Mouse (Mus musculus) MEL (cell line): Measurements from ENCODE around the gene Pttg1ip. TPM values are rescaled to one million over a fixed set of nuclear protein-coding genes. Genes with fewer than 3 reads are reported as not detected.

Source experiments
- DNase-seq: peaks from one replicate; pipeline ENCODE4 v3.0.0; 2011; ENCODE audit warnings: low read depth, low spot score
- H3K27ac ChIP-seq: 2 replicates; pipeline ENCODE4 v1.5.1; 2012; ENCODE audit warnings: low read depth, mild to moderate bottlenecking, control low read depth, low read length, moderate library complexity; ENCODE audit not compliant: control insufficient read depth
- H3K27me3 ChIP-seq, 2 experiments: fragments of 150-350 bp in 1 of 2; sonication (generic) in 1 of 2; 2 replicates each; pipeline ENCODE4 v1.6.1; 2012; ENCODE audit warnings: low read length in 2 of 2, mild to moderate bottlenecking in 2 of 2, improper control_type of control experiment in 1 of 2, moderate library complexity in 1 of 2; ENCODE audit not compliant: insufficient read depth in 2 of 2, control insufficient read depth in 1 of 2
- H3K36me3 ChIP-seq, 2 experiments: 2 replicates each; pipeline ENCODE4 v1.6.1; 2012 to 2014; ENCODE audit warnings: low read length in 2 of 2, improper control_type of control experiment in 1 of 2, inconsistent platforms in 1 of 2, mild to moderate bottlenecking in 1 of 2; ENCODE audit not compliant: insufficient read depth in 2 of 2, control insufficient read depth in 1 of 2
- H3K4me1 ChIP-seq, 2 experiments: fragments of 150-350 bp in 1 of 2; sonication (generic) in 1 of 2; 2 replicates each; pipeline ENCODE4 v1.6.1; 2012; ENCODE audit warnings: low read length in 2 of 2, improper control_type of control experiment in 1 of 2, mild to moderate bottlenecking in 1 of 2; ENCODE audit not compliant: insufficient read depth in 2 of 2, control insufficient read depth in 1 of 2
- H3K4me3 ChIP-seq, 2 experiments: fragments of 150-350 bp in 1 of 2; sonication (generic) in 1 of 2; 2 replicates each; pipeline ENCODE4 v1.5.1; 2012; ENCODE audit warnings: low read depth in 2 of 2, low read length in 2 of 2, mild to moderate bottlenecking in 2 of 2, moderate library complexity in 2 of 2, control low read depth in 1 of 2, improper control_type of control experiment in 1 of 2; ENCODE audit not compliant: control insufficient read depth in 1 of 2, insufficient read depth in 1 of 2
- H3K79me2 ChIP-seq: 2 replicates; pipeline ENCODE4 v1.6.1; 2012; ENCODE audit warnings: mild to moderate bottlenecking, low read length, moderate library complexity; ENCODE audit not compliant: control insufficient read depth, poor library complexity, insufficient read depth
- H3K9ac ChIP-seq: 2 replicates; pipeline ENCODE4 v1.6.1; 2012; ENCODE audit warnings: low read depth, mild to moderate bottlenecking, control low read depth, low read length, moderate library complexity; ENCODE audit not compliant: control insufficient read depth, poor library complexity, severe bottlenecking
- H3K9me3 ChIP-seq: fragments of 150-350 bp; sonication (generic); replicated peaks from 2 replicates; pipeline ENCODE4 v1.6.1; 2012; ENCODE audit warnings: mild to moderate bottlenecking, low read length, improper control_type of control experiment, moderate library complexity; ENCODE audit not compliant: insufficient read depth
- BHLHE40 ChIP-seq: IDR thresholded peaks from 2 replicates; pipeline ENCODE4 v1.6.1; 2012; ENCODE audit warnings: low read depth, mild to moderate bottlenecking, inconsistent platforms, low read length, improper control_type of control experiment, borderline replicate concordance
- CTCF ChIP-seq, 3 experiments: IDR thresholded peaks in 2 of 3; conservative IDR thresholded peaks in 1 of 3; 2 replicates each; pipeline ENCODE4 v1.5.1; 2011 to 2012; ENCODE audit warnings: low read length in 3 of 3, low read depth in 2 of 3, mild to moderate bottlenecking in 2 of 3, improper control_type of control experiment in 1 of 3, inconsistent platforms in 1 of 3, mixed read lengths in 1 of 3, moderate library complexity in 1 of 3; ENCODE audit not compliant: control insufficient read depth in 1 of 3, insufficient read depth in 1 of 3, poor library complexity in 1 of 3, severe bottlenecking in 1 of 3
- EP300 ChIP-seq, 2 experiments: IDR thresholded peaks; 2 replicates each; pipeline ENCODE4 v1.6.1; 2011; ENCODE audit warnings: improper control_type of control experiment in 2 of 2, low read length in 2 of 2, low read depth in 1 of 2, mild to moderate bottlenecking in 1 of 2
- ETS1 ChIP-seq: IDR thresholded peaks from 2 replicates; pipeline ENCODE4 v1.6.1; 2012; ENCODE audit warnings: low read depth, mild to moderate bottlenecking, inconsistent platforms, low read length, improper control_type of control experiment, moderate library complexity
- GATA1 ChIP-seq: IDR thresholded peaks from 2 replicates; pipeline ENCODE4 v1.6.1; 2011; ENCODE audit warnings: low read depth, low read length, improper control_type of control experiment
- HCFC1 ChIP-seq: IDR thresholded peaks from 2 replicates; pipeline ENCODE4 v1.6.1; 2012; ENCODE audit warnings: low read depth, mild to moderate bottlenecking, inconsistent platforms, low read length, improper control_type of control experiment, moderate library complexity
- KAT2A ChIP-seq: conservative IDR thresholded peaks from 2 replicates; pipeline ENCODE4 v1.6.1; 2012; ENCODE audit warnings: low read depth, low read length, improper control_type of control experiment, inconsistent platforms
- MAX ChIP-seq: IDR thresholded peaks from 2 replicates; pipeline ENCODE4 v1.6.1; 2011; ENCODE audit warnings: low read length, improper control_type of control experiment
- MEF2A ChIP-seq: IDR thresholded peaks from 2 replicates; pipeline ENCODE4 v1.6.1; 2014; ENCODE audit warnings: low read depth, mild to moderate bottlenecking, inconsistent platforms, low read length, improper control_type of control experiment; ENCODE audit not compliant: poor library complexity, insufficient replicate concordance, severe bottlenecking; ENCODE audit errors: extremely low read depth
- MXI1 ChIP-seq: IDR thresholded peaks from 2 replicates; pipeline ENCODE4 v1.6.1; 2011; ENCODE audit warnings: mild to moderate bottlenecking, low read depth, low read length, improper control_type of control experiment
- MYC ChIP-seq: IDR thresholded peaks from 2 replicates; pipeline ENCODE4 v1.6.1; 2011; ENCODE audit warnings: low read depth, mild to moderate bottlenecking, low read length, improper control_type of control experiment, moderate library complexity
- NRF1 ChIP-seq: IDR thresholded peaks from 2 replicates; pipeline ENCODE4 v1.6.1; 2014; ENCODE audit warnings: low read depth, mild to moderate bottlenecking, inconsistent platforms, low read length, improper control_type of control experiment, moderate library complexity; ENCODE audit not compliant: poor library complexity, insufficient read depth, severe bottlenecking
- POLR2A ChIP-seq, 2 experiments: IDR thresholded peaks; 2 replicates each; pipeline ENCODE4 v1.6.1; 2011 to 2012; ENCODE audit warnings: low read length in 2 of 2, mild to moderate bottlenecking in 2 of 2, control low read depth in 1 of 2, improper control_type of control experiment in 1 of 2, low read depth in 1 of 2, moderate library complexity in 1 of 2; ENCODE audit not compliant: control insufficient read depth in 1 of 2, insufficient read depth in 1 of 2, poor library complexity in 1 of 2
- RAD21 ChIP-seq: IDR thresholded peaks from 2 replicates; pipeline ENCODE4 v1.6.1; 2011; ENCODE audit warnings: mild to moderate bottlenecking, low read depth, low read length, improper control_type of control experiment
- RCOR1 ChIP-seq: IDR thresholded peaks from 2 replicates; pipeline ENCODE4 v1.6.1; 2012; ENCODE audit warnings: low read depth, mild to moderate bottlenecking, inconsistent platforms, low read length, improper control_type of control experiment
- SIN3A ChIP-seq: IDR thresholded peaks from 2 replicates; pipeline ENCODE4 v1.6.1; 2012; ENCODE audit warnings: low read length, improper control_type of control experiment, inconsistent platforms
- TAL1 ChIP-seq: IDR thresholded peaks from 2 replicates; pipeline ENCODE4 v1.6.1; 2012; ENCODE audit warnings: mild to moderate bottlenecking, inconsistent platforms, low read length, moderate library complexity, mixed read lengths
- TBP ChIP-seq: IDR thresholded peaks from 2 replicates; pipeline ENCODE4 v1.8.0; 2011; ENCODE audit warnings: low read depth, low read length, improper control_type of control experiment
- TCF12 ChIP-seq: IDR thresholded peaks from 2 replicates; pipeline ENCODE4 v1.6.1; 2014; ENCODE audit warnings: low read depth, mild to moderate bottlenecking, inconsistent platforms, low read length, improper control_type of control experiment, moderate library complexity
- UBTF ChIP-seq: IDR thresholded peaks from 2 replicates; pipeline ENCODE4 v1.6.1; 2012; ENCODE audit warnings: low read depth, mild to moderate bottlenecking, inconsistent platforms, low read length, improper control_type of control experiment, moderate library complexity, borderline replicate concordance; ENCODE audit not compliant: insufficient read depth
- USF1 ChIP-seq: IDR thresholded peaks from 2 replicates; pipeline ENCODE4 v1.6.1; 2014; ENCODE audit warnings: low read depth, mild to moderate bottlenecking, inconsistent platforms, low read length, improper control_type of control experiment, moderate library complexity
- ZMIZ1 ChIP-seq: IDR thresholded peaks from 2 replicates; pipeline ENCODE4 v1.6.1; 2012; ENCODE audit warnings: low read depth, mild to moderate bottlenecking, inconsistent platforms, low read length, improper control_type of control experiment, moderate library complexity
- ZNF384 ChIP-seq: IDR thresholded peaks from 2 replicates; pipeline ENCODE4 v1.6.1; 2012; ENCODE audit warnings: low read depth, mild to moderate bottlenecking, inconsistent platforms, low read length, improper control_type of control experiment
- polyA plus RNA-seq, 2 experiments: library from polyadenylated mRNA; stranded (reverse) in 1 of 2; unstranded in 1 of 2; fragments of >175 nt in 1 of 2; fragments of >200 nt in 1 of 2; gene quantifications; 2 replicates each; pipeline versions ENCODE4 v1.2.1 to v1.2.4; 2012; ENCODE audit warnings: low replicate concordance in 2 of 2, low read depth in 1 of 2; ENCODE audit not compliant: insufficient read length in 2 of 2, insufficient read depth in 1 of 2, missing spikeins in 1 of 2
- total RNA-seq: library from RNA; depleted of rRNA; stranded (reverse); fragments of 300-350 nt; gene quantifications from 2 replicates; pipeline ENCODE4 v1.2.3, GENCODE M21; 2012

Pttg1ip gene
- total and polyA plus RNA-seq, 3 experiments, result 50.4 to 53.1 TPM; not detected in 1

GRCm38 (mm10) chr10:77643160-77643559 lies 61.6 kb downstream of the Pttg1ip start:
- no peak overlapping the region for H3K27ac ChIP-seq
- no peaks in the 10 kb centered on the region for H3K9me3 ChIP-seq
- DNase-seq, result no peak
- H3K4me3 ChIP-seq, result no peak overlapping the region
- no peak overlapping the region for H3K9ac ChIP-seq
- H3K36me3 ChIP-seq, result peaks cover 0 to 17% of the 10 kb centered on the region in 2 experiments; a peak in 2 of 4 replicates
- no peaks in the 10 kb centered on the region for H3K79me2 ChIP-seq
- H3K27me3 ChIP-seq, result no peaks in the 10 kb centered on the region
- H3K4me1 ChIP-seq, result no peaks in the 10 kb centered on the region; a peak in 1 of 4 replicates
- TF ChIP-seq CTCF (IDR thresholded peaks at IDR 0.05 in 2 of 3, conservative IDR thresholded peaks at IDR 0.05 in 1 of 3; ENCODE audit: control insufficient read depth in 1 of 3, insufficient read depth in 1 of 3, low read depth in 2 of 3, low read length in 3 of 3, poor library complexity in 1 of 3, severe bottlenecking in 1 of 3) (no peak), SIN3A (no peak), TCF12 (0 out of 2 replicates have a peak, but pooled peaks have one; percentile 13), MEF2A (no peak), MXI1 (no peak), TAL1 (peak; percentile 61), EP300 (IDR thresholded peaks at IDR 0.05; ENCODE audit: low read depth in 1 of 2, low read length in 2 of 2) (0 out of 4 replicates have a peak, but pooled peaks of 1 of the 2 experiments have one; percentile 21), ZMIZ1 (no peak), ZNF384 (no peak), UBTF (no peak), USF1 (no peak), ETS1 (0 out of 2 replicates have a peak, but pooled peaks have one; percentile 32), BHLHE40 (no peak)

DNA sequence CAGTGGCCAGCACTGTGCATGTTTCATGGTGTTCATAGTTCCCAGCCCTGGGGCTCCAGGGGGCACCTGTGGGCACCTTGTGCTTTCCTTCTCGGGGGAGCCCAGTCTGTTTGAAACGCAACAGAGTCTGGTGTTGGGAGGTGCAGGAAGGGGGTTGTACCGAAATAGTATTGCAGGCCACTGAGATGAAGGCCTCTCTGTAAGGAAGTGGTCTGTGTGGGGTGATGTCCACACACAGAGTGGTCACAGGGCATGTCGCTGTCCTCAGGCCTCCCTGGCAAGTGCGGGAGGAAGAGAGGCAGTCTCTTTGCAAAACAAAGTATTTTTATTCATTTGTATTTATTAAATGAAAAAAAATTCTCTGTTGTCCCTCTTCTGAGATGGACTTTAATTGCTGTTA lies 64.1 kb downstream of the Pttg1ip start:
- no peaks in the 10 kb centered on the region for H3K79me2 ChIP-seq
- TF ChIP-seq GATA1 (no peak), TBP (no peak), MXI1 (no peak), ETS1 (no peak), SIN3A (no peak), POLR2A (IDR thresholded peaks at IDR 0.05; ENCODE audit: control insufficient read depth in 1 of 2, insufficient read depth in 1 of 2, low read depth in 1 of 2, low read length in 2 of 2, poor library complexity in 1 of 2) (no peak), RAD21 (no peak), MAX (no peak), MEF2A (no peak), MYC (no peak), NRF1 (no peak), ZNF384 (no peak), RCOR1 (no peak), KAT2A (no peak), HCFC1 (no peak)
- no peaks in the 10 kb centered on the region; a peak in 1 of 4 replicates for H3K4me1 ChIP-seq
- no peak overlapping the region for H3K27ac ChIP-seq
- peaks cover 0 to 14% of the 10 kb centered on the region in 2 experiments; a peak in 2 of 4 replicates for H3K36me3 ChIP-seq
- DNase-seq, result no peak
- no peaks in the 10 kb centered on the region for H3K9me3 ChIP-seq
- H3K9ac ChIP-seq, result no peak overlapping the region
- H3K4me3 ChIP-seq, result no peak overlapping the region
- H3K27me3 ChIP-seq, result no peaks in the 10 kb centered on the region
